Mouse (Mus musculus) myocyte (in vitro differentiated cells): ENCODE measurements around the gene Glrx5.

Experiments used
- E2F4 ChIP-seq: IDR thresholded peaks from one replicate; pipeline ENCODE4 v1.6.1; 2011; ENCODE audit warnings: mild to moderate bottlenecking, control low read depth, moderate library complexity; ENCODE audit not compliant: insufficient read depth
- MAX ChIP-seq: IDR thresholded peaks from one replicate; pipeline ENCODE4 v1.6.1; 2011; ENCODE audit warnings: low read depth, mild to moderate bottlenecking, control low read depth
- MYOD1 ChIP-seq, 3 experiments: IDR thresholded peaks; one replicate each; pipeline ENCODE4 v1.6.1; 2011; ENCODE audit warnings: control low read depth in 2 of 3, low read depth in 2 of 3, mild to moderate bottlenecking in 2 of 3, moderate library complexity in 1 of 3; ENCODE audit not compliant: insufficient read length in 2 of 3, control insufficient read depth in 1 of 3
- POLR2A ChIP-seq: IDR thresholded peaks from one replicate; pipeline ENCODE4 v1.6.1; 2011; ENCODE audit warnings: low read depth, mild to moderate bottlenecking, control low read depth, moderate library complexity; ENCODE audit not compliant: insufficient read length
- POLR2AphosphoS2 ChIP-seq: IDR thresholded peaks from one replicate; pipeline ENCODE4 v1.6.1; 2011; ENCODE audit warnings: low read depth, control low read depth; ENCODE audit not compliant: insufficient read length
- TCF12 ChIP-seq: IDR thresholded peaks from one replicate; pipeline ENCODE4 v1.6.1; 2011; ENCODE audit warnings: mild to moderate bottlenecking, control low read depth; ENCODE audit not compliant: poor library complexity, insufficient read depth, severe bottlenecking
- TCF3 ChIP-seq: IDR thresholded peaks from one replicate; pipeline ENCODE4 v1.6.1; 2011; ENCODE audit warnings: low read depth, control low read depth; ENCODE audit not compliant: insufficient read length
- USF1 ChIP-seq: IDR thresholded peaks from one replicate; pipeline ENCODE4 v1.6.1; 2011; ENCODE audit warnings: low read depth, mild to moderate bottlenecking, control low read depth, moderate library complexity

- TF ChIP-seq POLR2AphosphoS2, result no peak
- TF ChIP-seq POLR2A, result no peak
- TF ChIP-seq MYOD1 (IDR thresholded peaks at IDR 0.05; ENCODE audit: control insufficient read depth in 1 of 3, insufficient read length in 2 of 3, low read depth in 2 of 3), result no peak
- no peak for TF ChIP-seq MAX
- no peak for TF ChIP-seq USF1
- no peak for TF ChIP-seq TCF3
- TF ChIP-seq TCF12, result no peak
- TF ChIP-seq E2F4, result no peak
Measured at GRCm38 (mm10) chr12:105050898-105051297, 18.4 kb downstream of the Glrx5 start.
